Mouse (Mus musculus): ENCODE data around the gene Dupd1. TPM values are rescaled to one million over a fixed set of nuclear protein-coding genes. Genes with fewer than 3 reads are reported as not detected.

The Dupd1 gene
- total RNA-seq, 2 experiments from 2014 or later = 0.51 to 0.70 TPM

DNA sequence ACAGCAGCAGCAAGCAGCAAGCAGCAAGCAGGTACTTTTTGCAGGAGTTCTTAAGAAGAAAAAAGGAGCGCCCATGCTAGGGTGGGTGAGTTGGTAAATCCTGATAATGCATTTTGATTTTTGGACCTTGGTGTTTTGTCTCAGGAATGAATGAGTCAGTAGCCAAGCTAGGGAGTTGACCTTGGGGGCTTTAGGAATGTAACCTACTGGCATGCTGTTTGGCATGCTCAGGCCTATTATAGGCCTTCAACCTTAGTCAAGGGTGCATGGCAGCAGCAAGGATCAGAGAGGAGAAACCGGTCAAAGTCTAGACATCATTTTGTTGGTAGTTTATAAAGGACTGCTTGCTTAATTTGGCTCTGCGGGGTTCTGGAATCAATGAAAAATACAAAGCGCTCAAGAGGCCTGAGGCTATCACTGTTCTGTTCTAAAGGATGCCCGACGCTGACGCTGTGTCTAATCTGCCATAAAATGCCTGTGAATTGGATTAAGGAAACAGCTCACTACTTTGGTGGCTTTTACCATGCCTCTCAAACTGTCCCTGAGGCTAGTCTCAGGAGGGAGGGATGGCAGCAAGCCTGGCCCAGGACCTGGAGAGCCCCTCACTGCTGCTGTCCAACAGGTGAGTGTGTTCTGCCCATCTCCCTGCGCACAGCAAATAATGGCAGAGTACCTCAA lies 7.8 kb upstream of the Dupd1 start:
- no peak for DNase-seq

- DNase-seq = no peak
Measured at GRCm38 (mm10) chr14:21720430-21721205, 6.2 kb upstream of the Dupd1 start.

GRCm38 (mm10) chr14:21719646-21720383 lies 5.4 kb upstream of the Dupd1 start:
- no peak for DNase-seq

DNA sequence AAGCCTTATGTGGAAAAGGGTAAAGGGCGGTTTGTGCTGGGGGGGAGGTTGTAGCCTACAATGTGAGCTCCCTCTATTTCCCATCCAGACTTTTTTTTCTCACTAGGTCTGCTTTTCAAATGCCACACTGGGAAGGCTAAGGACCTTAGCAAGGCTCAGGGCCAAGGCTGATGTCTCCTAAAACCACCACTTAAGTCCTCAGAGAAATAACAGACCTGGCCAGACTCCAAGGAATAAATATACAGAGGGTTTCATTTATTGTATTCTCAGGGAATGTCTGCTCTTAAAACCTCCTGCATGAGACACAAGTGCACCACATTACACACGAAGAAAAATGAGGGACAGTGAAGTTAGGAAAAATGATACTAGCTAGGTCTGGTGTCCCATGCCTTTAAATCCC lies 3.1 kb downstream of the Dupd1 start:
- DNase-seq = no peak

GRCm38 (mm10) chr14:21709545-21709944 lies 4.8 kb downstream of the Dupd1 start:
- no peak for DNase-seq

DNA sequence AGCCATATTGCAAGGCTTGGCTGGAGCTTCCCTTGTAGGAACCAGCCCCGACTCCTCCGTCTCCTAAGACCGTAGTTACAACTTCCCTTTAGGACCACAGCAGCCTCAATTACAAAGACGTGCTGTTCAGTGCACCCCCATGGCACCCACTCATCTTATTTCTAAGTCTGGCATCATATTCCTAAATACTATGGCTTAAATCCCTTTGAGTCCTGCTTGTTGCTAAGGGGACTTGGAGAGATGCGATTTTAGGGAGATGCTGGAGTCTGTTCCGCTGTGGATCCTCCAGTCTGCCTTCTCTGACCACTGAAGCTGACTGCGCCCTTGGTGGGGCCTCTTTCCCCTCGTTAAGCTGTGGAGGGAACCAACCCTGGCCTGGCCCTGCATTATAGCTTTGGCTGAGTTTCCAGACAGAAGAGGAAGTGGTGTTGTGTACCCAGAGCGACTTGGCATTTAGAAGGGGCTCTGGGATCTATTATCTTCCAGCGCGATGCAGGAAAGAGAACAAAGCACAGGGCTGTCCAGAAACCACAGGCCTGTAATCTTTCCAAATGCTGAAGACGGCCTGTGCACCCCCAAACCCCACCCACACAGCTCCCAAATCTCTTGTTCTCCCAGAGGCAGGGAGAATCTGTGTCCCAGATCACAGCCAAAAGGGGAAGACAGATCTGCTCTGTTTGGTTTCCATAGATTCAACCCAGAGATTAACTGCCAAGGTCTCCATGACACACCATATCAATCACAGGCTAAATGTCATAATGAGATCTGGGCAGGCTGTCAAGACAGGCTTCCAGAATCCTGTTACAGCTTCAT lies 7.4 kb downstream of the Dupd1 start:
- DNase-seq = peak; percentile 56 to 58

GRCm38 (mm10) chr14:21705462-21705861 lies 8.9 kb downstream of the Dupd1 start:
- no peak for DNase-seq

DNA sequence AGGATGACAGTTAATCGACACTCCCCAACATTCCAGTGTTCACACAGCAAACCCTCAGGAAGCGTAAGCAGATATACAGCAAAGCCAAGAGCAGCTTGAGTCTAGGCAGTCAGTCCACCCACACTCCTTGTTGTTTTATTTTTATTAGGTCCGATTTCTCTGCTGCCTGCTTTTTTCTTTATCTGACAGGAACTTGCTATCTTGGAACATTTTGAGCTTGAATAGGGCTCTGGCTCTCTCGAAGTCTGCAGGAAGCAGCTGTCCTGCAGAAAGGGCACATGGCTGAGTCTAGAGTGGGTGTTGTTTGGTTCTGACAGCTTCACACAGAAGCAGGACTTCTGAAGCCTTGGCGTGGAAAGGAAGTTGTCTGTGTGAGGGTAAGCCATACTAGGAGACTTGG lies 11.1 kb downstream of the Dupd1 start:
- DNase-seq = no peak

- no peak for DNase-seq
Measured at GRCm38 (mm10) chr14:21702691-21703090, 11.7 kb downstream of the Dupd1 start.

GRCm38 (mm10) chr14:21696186-21696830 lies 18.1 kb downstream of the Dupd1 start:
- no peak for DNase-seq

GRCm38 (mm10) chr14:21695020-21695419 lies 19.4 kb downstream of the Dupd1 start:
- DNase-seq = no peak

DNA sequence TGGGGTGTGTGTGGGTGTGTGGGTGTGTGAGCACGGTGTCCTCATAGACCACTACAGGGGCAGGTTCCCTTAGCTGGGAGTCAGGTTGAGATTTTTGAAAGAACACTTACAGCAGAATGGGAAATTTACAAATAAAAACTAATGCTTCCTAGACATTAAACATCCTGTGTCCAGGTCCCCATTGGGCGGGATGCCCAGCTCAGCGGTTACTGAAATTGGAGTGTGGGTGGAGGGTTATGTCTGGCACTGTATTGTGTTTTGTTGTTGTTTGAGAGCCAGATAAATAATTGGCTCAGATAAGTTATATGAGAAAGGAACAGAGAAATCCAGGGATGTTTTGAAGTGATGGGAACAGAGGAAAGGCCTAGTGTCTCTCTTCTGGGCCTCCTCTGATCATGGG lies 23.3 kb downstream of the Dupd1 start:
- DNase-seq = no peak

- DNase-seq = no peak
Measured at GRCm38 (mm10) chr14:21686376-21687279, 27.7 kb downstream of the Dupd1 start.

- DNase-seq = no peak
Measured at GRCm38 (mm10) chr14:21685411-21686146, 28.8 kb downstream of the Dupd1 start.

GRCm38 (mm10) chr14:21683834-21684233 lies 30.5 kb downstream of the Dupd1 start:
- DNase-seq = no peak

DNA sequence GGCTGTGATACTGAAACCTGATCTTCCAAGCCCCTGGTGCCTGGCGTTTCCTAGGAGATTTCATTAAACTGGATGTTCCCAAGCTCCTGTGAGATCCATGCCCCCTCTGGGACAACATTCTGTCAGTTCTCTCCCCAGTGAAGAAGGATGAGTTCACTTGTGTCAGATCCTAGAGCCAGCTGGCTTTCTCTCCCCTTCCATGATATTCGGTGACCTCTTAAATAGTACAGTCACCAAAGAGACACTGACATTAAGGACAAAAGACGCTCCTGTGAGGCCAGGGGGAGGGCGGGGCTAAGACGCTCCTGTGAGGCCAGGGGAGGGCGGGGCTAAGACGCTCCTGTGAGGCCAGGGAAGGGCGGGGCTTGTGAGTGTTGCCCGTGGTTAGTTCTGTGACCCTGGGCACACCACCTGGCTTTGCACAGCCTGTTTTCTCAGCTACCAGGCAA lies 31.7 kb downstream of the Dupd1 start:
- DNase-seq = no peak

DNA sequence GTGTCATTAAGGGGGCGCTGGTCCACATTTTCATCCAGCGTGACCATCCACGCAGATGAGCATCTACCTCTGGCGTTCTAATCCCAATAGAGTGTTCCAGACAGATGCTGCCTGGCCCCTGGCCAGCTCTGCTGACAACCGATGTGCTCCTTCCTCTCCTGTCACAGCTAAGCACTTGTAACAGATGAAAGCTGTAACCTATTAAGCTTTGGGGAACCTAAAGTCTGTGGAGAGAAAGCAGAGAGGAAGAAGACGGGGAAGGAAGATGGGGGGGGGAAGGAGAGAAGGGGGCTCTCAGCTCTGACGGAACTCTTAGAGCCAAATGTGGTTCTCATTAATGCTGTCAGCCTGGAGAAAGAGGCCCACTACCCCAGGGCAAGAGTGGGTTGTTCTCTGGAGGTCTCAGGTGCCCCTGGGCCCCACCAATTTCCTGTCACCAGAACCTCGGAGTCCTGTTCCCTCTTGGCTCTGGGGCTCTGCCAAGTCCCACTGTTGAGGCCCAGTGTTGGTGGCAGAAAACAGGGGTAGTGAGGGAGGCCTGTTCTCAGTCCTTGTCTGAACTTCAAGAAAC lies 34.7 kb downstream of the Dupd1 start:
- no peak for DNase-seq

DNA sequence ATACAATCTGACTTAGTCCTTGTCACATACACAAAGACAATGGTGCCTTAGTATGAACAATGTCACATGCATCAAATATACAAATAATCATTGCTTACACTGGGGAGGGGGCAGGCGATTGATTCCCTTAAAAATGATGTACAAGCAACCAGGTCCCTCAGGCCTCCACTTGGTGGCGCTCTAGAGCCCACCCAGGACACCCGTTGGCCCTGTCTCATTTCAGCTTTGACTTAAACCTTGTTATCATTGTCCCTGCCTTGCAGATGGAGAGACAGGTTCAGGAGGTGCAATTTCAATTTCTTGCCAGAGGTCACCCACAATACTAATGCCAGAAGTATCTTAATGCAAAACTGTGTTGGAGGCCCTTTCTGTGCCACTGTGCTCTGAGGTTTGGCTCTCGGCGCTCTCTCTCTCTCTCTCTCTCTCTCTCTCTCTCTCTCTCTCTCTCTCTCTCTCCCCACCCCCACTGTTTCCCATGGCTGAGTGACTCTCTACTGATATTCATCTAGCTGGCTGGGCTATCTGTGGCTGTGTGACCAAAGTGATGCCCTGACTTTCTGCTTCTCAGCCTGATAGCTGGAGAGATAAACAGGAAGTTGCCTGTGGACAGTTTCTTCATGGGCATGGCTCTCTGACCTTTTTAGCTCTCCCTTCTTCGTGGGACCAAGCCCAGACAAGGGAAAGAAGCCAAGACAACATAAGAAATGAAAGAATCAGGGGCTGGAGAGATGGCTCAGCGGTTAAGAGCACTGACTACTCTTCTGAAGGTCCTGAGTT lies 35.7 kb downstream of the Dupd1 start:
- DNase-seq = no peak

GRCm38 (mm10) chr14:21676223-21676622 lies 38.2 kb downstream of the Dupd1 start:
- no peak for DNase-seq
